Mouse (Mus musculus) lung, embryonic 16.5 days (tissue): ENCODE measurements around the gene Rpl19. TPM values are rescaled to one million over a fixed set of nuclear protein-coding genes. Genes with fewer than 3 reads are reported as not detected.

ENCODE experiments used
- ATAC-seq: fragments of 200-750 bp; cut with Nextera tagmentation; 2 replicates; pipeline ENCODE4 v1.8.0; 2017; ENCODE audit warnings: low read depth, mild to moderate bottlenecking, moderate library complexity
- H3K27ac ChIP-seq: fragments of 300-500 bp; sonication (generic); 2 replicates; pipeline ENCODE4 v1.5.1; 2014; ENCODE audit warnings: mild to moderate bottlenecking, control low read depth, low read length
- H3K27me3 ChIP-seq: fragments of 300-500 bp; sonication (generic); 2 replicates; pipeline ENCODE4 v1.6.1; 2014; ENCODE audit warnings: low read depth, low read length, mixed read lengths; ENCODE audit not compliant: control insufficient read depth, insufficient read depth
- H3K36me3 ChIP-seq: fragments of 300-500 bp; sonication (generic); 2 replicates; pipeline ENCODE4 v1.6.1; 2014; ENCODE audit warnings: low read length; ENCODE audit not compliant: control insufficient read depth, insufficient read depth
- H3K4me1 ChIP-seq: fragments of 300-500 bp; sonication (generic); replicated peaks from 2 replicates; pipeline ENCODE4 v1.6.1; 2014; ENCODE audit warnings: low read length, mixed read lengths; ENCODE audit not compliant: control insufficient read depth, insufficient read depth
- H3K4me2 ChIP-seq: fragments of 300-500 bp; sonication (generic); 2 replicates; pipeline ENCODE4 v1.6.1; 2014; ENCODE audit warnings: low read depth, low read length, control low read depth
- H3K4me3 ChIP-seq: fragments of 300-500 bp; sonication (generic); 2 replicates; pipeline ENCODE4 v1.5.1; 2014; ENCODE audit warnings: mild to moderate bottlenecking, low read length, control low read depth
- H3K9ac ChIP-seq: fragments of 300-500 bp; sonication (generic); 2 replicates; pipeline ENCODE4 v1.6.1; 2014; ENCODE audit warnings: low read length, control low read depth
- H3K9me3 ChIP-seq: fragments of 300-500 bp; sonication (generic); 2 replicates; pipeline ENCODE4 v1.6.1; 2016; ENCODE audit warnings: low read length; ENCODE audit not compliant: control insufficient read depth
- WGBS: fragments of 180-500 bp; shearing (Covaris S2); extraction: QIAGEN DNeasy Blood & Tissue Kit; methylation state at CpG from one replicate; pipeline ENCODE4 v1.1.7; 2014; 5-methylcytosine and 5-hydroxymethylcytosine counted together
- polyA plus RNA-seq: library from polyadenylated mRNA; unstranded; fragments of >200 nt; fragmentation: Nextera tagmentation; extraction: Ambion mirVana; gene quantifications from 2 replicates; pipeline ENCODE4 v1.2.1, GENCODE M21; 2015

Rpl19 gene
- polyA plus RNA-seq, 1 experiment from 2014 or later, result 999 TPM

DNA sequence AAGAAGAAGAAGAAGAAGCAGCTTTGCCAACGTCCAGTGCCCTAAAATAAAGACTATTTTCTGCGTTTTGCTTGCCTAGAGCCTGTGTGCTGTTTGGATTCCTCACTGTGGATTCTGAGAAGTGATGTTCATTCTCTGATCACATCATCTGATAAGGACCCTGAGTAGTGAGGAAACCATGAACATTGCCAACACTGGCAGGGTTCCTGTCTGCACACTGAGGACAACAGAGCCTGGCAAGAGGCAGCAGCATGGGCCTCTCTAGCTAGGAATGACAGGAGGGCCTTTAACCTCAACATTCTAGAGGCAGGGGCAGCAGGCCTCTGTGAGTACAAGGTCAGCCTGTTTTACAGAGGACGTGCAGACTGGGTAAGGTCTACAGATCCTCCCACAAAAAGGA lies 2.0 kb upstream of the Rpl19 start:
- 79% methylated on average over 3 of the region's 3 CpGs for WGBS
- ATAC-seq, result no peak
- H3K4me1 ChIP-seq, result peaks cover 30% of the 10 kb centered on the region

DNA sequence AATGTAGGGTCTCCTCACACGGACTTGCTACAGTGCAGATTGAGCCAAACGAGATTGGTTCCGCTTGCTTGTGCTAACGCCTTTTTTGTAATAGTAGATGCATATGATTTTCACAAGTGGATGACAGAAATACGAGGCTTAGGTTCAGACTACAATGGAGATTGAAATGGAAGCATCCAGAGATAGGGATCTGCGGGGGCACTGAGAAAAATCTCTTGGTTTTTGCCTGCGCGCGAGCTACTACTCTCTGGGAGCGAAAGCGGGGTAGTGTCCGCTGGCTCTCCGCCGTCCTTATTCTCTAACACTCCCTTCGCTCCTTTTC lies 301 bp upstream of the Rpl19 start:
- H3K9me3 ChIP-seq, result no peaks in the 10 kb centered on the region
- peak overlapping the region; percentile 98 for H3K9ac ChIP-seq
- H3K27ac ChIP-seq, result peak overlapping the region; percentile 78
- peaks cover 26% of the 10 kb centered on the region for H3K4me1 ChIP-seq
- ATAC-seq, result no peak
- peak overlapping the region; percentile 88 for H3K4me2 ChIP-seq
- H3K27me3 ChIP-seq, result no peaks in the 10 kb centered on the region
- WGBS, result 4% methylated on average over 15 of the region's 15 CpGs
- H3K4me3 ChIP-seq, result peak overlapping the region; percentile 75
- H3K36me3 ChIP-seq, result peaks cover 30% of the 10 kb centered on the region

More for the DNA sequence above, 2.0 kb upstream of the Rpl19 start:
- Histone ChIP-seq H3K9me3 (no peaks in the 10 kb centered on the region), H3K4me3 (no peak overlapping the region), H3K36me3 (peaks cover 14% of the 10 kb centered on the region), H3K27me3 (no peaks in the 10 kb centered on the region), H3K4me2 (no peak overlapping the region), H3K9ac (no peak overlapping the region), H3K27ac (no peak overlapping the region)

DNA sequence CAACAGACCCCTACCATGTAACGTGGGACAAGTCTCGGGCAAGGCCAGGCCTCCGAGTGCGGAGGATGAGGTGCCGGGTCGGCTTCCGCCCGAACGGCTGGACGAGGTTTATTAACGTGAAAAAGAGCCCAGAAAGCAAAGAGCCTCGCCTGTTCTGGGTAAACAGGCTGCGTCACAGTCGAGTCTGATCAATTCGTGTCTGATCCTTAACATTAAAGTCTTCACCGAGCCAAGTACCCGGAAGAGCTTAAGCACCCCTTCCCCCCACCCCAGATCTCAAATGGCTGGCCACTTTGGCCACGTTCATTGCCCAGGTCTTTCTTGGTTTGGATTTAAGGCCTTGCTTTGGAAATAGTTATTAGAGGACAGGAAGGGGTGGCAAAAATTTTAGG lies 783 bp downstream of the Rpl19 start:
- peak overlapping the region; percentile 75 for H3K4me3 ChIP-seq
- H3K9ac ChIP-seq, result peak overlapping the region; percentile 98
- no peaks in the 10 kb centered on the region for H3K27me3 ChIP-seq
- peak overlapping the region; percentile 88 for H3K4me2 ChIP-seq
- no peak for ATAC-seq
- under 1% methylated on average over 18 of the region's 18 CpGs for WGBS
- H3K9me3 ChIP-seq, result no peaks in the 10 kb centered on the region
- peak overlapping the region; percentile 78 for H3K27ac ChIP-seq
- H3K36me3 ChIP-seq, result peaks cover 30% of the 10 kb centered on the region
- peaks cover 17% of the 10 kb centered on the region for H3K4me1 ChIP-seq

DNA sequence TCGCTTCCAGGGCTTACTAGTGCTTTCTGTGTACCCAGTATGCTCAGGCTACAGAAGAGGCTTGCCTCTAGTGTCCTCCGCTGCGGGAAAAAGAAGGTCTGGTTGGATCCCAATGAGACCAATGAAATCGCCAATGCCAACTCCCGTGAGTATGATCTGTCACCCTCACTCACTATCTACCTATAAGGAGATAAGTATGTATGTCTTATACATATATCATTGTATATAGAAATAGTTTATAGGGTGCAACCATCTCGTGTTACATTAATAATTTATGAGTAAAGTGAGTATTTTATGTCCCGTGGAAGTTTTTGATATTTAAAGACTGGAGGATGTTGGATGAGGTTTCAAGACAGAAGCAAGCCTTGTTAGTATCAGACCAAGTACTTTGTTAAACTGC lies 1.3 kb downstream of the Rpl19 start:
- Histone ChIP-seq H3K9me3 (no peaks in the 10 kb centered on the region), H3K27me3 (no peaks in the 10 kb centered on the region), H3K36me3 (peaks cover 30% of the 10 kb centered on the region), H3K4me3 (peak overlapping the region; percentile 75), H3K4me2 (peak overlapping the region; percentile 88), H3K4me1 (peaks cover 17% of the 10 kb centered on the region), H3K9ac (peak overlapping the region; percentile 98), H3K27ac (peak overlapping the region; percentile 78; the same call in 1 of the 2 replicates)
- 13% methylated on average over 7 of the region's 7 CpGs for WGBS
- no peak for ATAC-seq

DNA sequence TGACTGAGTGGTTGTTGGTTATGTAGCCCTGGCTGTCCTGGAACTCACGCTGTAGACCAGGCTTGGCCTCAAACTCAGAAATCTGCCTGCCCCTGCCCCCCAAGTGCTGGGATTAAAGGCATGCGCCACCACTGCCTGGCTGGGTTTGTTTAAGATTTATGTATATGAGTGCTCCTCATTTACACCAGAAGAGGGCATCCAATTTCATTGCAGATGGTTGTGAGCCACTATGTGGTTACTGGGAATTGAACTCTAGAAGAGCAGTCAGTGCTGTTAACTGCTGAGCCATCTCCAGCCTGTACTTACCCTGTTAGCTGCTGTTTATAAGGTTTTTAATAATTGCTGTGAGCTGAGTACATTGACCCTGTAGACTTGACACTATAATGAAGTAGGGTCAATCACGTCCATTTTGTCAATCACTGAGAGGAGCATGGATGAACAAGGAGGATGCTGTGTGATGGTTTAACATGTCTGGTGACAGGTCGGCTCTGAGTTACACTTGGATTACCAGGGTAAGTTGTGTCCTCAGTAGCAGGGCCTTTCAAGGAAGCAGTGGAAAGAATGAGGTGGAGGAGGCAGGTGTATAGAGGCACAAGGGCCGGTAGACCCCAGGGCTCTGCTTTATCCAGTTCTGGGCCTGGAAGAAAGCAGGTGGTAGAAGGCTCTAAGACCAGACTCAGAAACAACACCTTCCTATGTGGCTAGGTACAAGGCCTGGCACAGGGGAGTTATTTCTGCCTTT lies 4.4 kb downstream of the Rpl19 start:
- H3K4me1 ChIP-seq, result peaks cover 12% of the 10 kb centered on the region
- no peak for ATAC-seq
- H3K27me3 ChIP-seq, result peaks cover 5% of the 10 kb centered on the region
- no peak overlapping the region for H3K27ac ChIP-seq
- no peak overlapping the region for H3K9ac ChIP-seq
- H3K9me3 ChIP-seq, result no peaks in the 10 kb centered on the region
- H3K36me3 ChIP-seq, result peaks cover 30% of the 10 kb centered on the region
- WGBS, result 39% methylated on average over 5 of the region's 5 CpGs
- no peak overlapping the region for H3K4me2 ChIP-seq
- H3K4me3 ChIP-seq, result no peak overlapping the region

DNA sequence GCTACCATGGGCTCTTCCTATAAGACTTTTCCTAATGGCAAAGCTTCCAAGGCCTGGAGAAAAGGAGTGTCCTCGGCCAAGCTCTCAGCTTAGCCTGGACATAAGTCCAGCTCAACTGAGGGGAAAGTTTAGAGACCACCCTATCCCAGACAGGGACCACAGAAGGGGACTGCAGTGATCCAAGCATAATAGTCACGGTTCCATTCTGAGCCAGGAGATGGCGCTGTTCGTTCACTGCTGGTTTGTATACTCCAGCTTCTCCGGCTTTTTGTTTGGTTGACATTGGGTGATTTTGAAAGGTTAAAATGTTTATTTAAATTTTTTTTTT lies 4.9 kb downstream of the Rpl19 start:
- no peak overlapping the region for H3K9ac ChIP-seq
- no peak overlapping the region for H3K4me2 ChIP-seq
- peaks cover 10% of the 10 kb centered on the region for H3K27me3 ChIP-seq
- peaks cover 30% of the 10 kb centered on the region for H3K36me3 ChIP-seq
- under 1% methylated on average over 5 of the region's 5 CpGs for WGBS
- peaks cover 14% of the 10 kb centered on the region for H3K4me1 ChIP-seq
- H3K27ac ChIP-seq, result no peak overlapping the region
- no peaks in the 10 kb centered on the region for H3K9me3 ChIP-seq
- H3K4me3 ChIP-seq, result no peak overlapping the region
- ATAC-seq, result peak; percentile 37; the same call in 1 of the 2 replicates

DNA sequence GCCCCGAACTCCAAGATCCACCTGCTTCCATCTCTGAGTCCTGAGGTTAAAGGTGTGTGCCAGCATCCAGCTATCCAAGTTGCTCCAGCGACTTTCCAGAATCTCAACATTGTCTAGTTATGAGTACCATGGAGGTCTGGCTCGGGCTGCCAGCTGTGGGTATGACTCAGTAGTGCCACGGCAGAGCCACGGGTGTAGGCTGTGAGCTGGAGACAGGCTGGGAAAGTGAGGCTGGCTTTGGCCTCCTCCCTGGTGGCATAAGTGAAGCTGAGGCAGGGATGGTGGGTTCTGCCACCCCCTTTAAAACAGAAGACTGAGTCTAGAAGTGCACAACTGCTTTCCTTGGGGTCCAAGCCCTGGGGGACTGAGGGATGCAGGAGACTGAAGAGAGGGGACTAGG lies 7.6 kb downstream of the Rpl19 start:
- ATAC-seq, result no peak
- Histone ChIP-seq H3K27ac (no peak overlapping the region), H3K9ac (no peak overlapping the region), H3K4me2 (no peak overlapping the region), H3K27me3 (peaks cover 17% of the 10 kb centered on the region), H3K36me3 (peaks cover 21% of the 10 kb centered on the region), H3K4me1 (peaks cover 7% of the 10 kb centered on the region), H3K4me3 (no peak overlapping the region), H3K9me3 (no peaks in the 10 kb centered on the region)
- WGBS, result 77% methylated on average over 5 of the region's 5 CpGs

DNA sequence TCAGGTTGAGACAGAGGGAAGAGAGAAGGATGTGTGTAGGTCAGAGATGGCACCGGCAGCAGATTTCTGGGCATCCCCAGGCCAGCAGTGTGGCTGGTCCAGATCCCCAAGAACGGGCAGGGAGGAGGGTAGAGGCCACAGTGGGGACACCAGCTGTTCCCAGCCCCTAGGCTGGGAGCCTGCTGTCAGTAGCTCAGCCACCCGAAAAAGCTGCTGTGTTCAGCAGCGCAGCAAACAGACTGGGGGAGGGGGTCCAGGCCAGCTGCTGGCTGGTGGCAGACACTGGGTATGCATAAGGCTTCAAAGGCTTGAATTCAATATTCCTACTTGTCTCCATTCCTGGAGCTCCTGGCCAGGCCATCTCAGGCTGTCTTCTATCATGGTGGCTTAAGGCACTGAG lies 8.3 kb downstream of the Rpl19 start:
- Histone ChIP-seq H3K4me2 (no peak overlapping the region), H3K9ac (no peak overlapping the region), H3K36me3 (peaks cover 13% of the 10 kb centered on the region), H3K4me3 (no peak overlapping the region), H3K9me3 (no peaks in the 10 kb centered on the region), H3K27ac (no peak overlapping the region), H3K4me1 (peaks cover 7% of the 10 kb centered on the region), H3K27me3 (peaks cover 17% of the 10 kb centered on the region)
- ATAC-seq, result peak; percentile 46; the same call in 1 of the 2 replicates
- WGBS, result 42% methylated on average over 4 of the region's 4 CpGs

DNA sequence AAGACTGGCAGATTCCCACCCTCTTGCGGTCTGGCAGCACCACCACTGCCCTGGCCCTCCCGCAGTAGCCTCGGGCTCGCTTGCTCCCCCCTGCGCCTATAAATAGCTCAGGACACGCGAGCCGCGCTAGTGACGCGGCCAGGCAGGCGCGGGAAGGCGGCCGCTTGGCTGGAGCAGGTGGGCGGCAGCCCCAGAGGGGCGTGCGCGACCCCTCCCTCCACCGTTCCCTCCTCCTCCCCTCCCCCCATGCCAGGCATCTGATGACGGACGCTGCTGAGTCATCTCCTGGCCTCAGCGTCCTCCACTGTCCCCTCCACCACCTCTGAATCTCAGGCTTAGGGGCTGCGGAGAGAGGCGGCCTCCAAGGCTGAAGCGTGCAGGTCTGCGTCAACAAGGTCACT lies 9.5 kb downstream of the Rpl19 start:
- ATAC-seq, result peak; percentile 48
- Histone ChIP-seq H3K9ac (peak overlapping the region; percentile 52), H3K4me1 (peaks cover 7% of the 10 kb centered on the region), H3K4me2 (peak overlapping the region; percentile 61), H3K9me3 (no peaks in the 10 kb centered on the region), H3K36me3 (peaks cover 2% of the 10 kb centered on the region), H3K27ac (no peak overlapping the region), H3K4me3 (peak overlapping the region; percentile 40), H3K27me3 (peaks cover 17% of the 10 kb centered on the region)
- WGBS, result under 1% methylated on average over 27 of the region's 27 CpGs
